Mouse (Mus musculus) CH12F3 (cell line): Measurements from ENCODE around the gene Dtd2.

Source experiments
- in situ Hi-C: fragments of 300-500 bp; cut with MboI; formaldehyde crosslinking; loops from 2 replicates; pipeline ENCODE4 v1.14.3; 2020; ENCODE audit warnings: low sequenced_read_pairs

Gene Dtd2

GRCm38 (mm10) chr12:52005877-52006632 is at the start of gene Dtd2:
Gene Dtd2 (minus strand): TSS chr12:52006501.
- in situ Hi-C loops = loop anchor here (25.0 kb wide), 1 partner anchor 831 kb away; no protein-coding TSS in a partner anchor

DNA sequence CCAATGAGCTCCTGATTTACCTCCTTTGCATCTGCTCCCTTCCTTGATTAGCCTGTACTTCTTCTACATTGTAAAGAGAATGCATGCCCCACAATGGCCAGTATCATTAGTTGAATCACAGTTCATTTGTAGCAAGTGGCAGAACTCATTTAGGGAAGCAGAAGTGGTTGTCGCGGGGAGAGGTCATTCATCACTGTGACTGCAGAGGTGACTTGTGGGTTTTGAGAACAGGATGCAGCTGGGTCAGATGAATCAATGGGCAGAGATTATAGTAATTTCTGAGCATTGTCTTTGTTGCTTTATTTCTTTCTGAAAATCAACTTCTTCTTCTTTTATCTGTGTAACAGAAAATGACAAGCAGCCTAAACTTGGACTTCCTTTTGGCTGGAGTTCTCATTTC is 43.0 kb upstream of the Dtd2 start:
- in situ Hi-C loops = no loop called here

DNA sequence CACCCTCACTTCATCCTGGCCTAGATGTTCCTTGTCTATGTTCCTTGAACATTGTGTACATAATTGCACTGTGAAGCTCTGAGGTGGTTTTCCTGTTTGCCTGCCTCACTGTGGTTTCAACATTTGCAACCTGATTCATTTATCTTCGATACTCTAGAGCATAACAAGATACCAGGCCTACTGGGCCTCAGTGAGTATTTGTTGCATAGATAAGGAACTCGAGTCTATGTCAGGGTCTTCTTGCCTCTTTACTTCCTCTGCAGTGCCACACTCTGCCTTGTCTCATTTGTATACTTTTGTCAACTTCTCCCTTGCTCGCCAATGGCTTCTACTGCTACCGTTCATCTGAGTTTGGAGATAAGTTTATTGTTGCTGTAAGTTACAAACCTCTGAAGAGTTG is 40.1 kb upstream of the Dtd2 start:
- in situ Hi-C loops = no loop called here

- in situ Hi-C loops = no loop called here
Observed at GRCm38 (mm10) chr12:52042818-52043336, 36.6 kb upstream of the Dtd2 start.

DNA sequence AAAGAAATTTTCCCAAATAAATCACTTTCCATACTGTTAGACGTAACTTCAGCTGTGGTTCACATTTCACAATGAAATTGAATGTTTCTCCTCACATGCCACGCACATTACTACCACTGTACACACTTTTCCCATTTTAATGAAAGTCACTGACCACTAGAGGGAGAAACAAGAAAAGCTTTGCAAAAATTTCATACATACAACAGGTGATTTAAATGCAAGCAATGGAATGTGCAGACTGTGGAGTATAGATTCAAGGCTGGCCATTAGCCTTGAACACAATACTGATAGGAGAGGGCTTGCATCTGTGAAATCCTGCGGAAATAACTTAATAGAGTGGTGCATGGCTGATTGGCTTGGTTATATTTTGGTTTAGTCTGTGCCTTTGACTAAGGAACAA is 32.1 kb upstream of the Dtd2 start:
- in situ Hi-C loops = no loop called here

GRCm38 (mm10) chr12:52034956-52035355 is 28.7 kb upstream of the Dtd2 start:
- in situ Hi-C loops = no loop called here

DNA sequence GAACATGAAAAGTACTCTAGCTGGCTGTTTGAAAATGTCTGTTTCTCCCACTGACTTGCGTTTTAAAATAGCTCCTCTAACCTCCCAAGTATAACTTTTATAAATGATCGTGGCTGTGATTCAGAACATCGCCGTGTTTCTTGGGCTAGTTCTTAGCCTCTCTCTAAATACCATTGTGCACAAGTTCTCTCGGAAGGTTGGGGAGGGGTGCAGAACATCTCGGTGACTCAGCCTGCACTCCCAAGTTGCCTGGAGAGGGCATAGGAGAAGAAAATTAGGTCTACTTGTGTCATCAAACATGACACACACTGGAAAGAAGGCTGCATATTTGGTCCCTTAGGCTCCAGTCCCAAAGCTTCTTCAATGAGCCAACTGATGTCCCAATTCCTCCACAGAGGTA is 26.0 kb upstream of the Dtd2 start:
- in situ Hi-C loops = no loop called here

GRCm38 (mm10) chr12:52027963-52028362 is 21.7 kb upstream of the Dtd2 start, which contains the start of gene Gpr33:
Gene Gpr33 (minus strand): TSS chr12:52028063.
- in situ Hi-C loops = loop anchor here (10.0 kb wide), 1 partner anchor 597 kb away; no protein-coding TSS in a partner anchor

DNA sequence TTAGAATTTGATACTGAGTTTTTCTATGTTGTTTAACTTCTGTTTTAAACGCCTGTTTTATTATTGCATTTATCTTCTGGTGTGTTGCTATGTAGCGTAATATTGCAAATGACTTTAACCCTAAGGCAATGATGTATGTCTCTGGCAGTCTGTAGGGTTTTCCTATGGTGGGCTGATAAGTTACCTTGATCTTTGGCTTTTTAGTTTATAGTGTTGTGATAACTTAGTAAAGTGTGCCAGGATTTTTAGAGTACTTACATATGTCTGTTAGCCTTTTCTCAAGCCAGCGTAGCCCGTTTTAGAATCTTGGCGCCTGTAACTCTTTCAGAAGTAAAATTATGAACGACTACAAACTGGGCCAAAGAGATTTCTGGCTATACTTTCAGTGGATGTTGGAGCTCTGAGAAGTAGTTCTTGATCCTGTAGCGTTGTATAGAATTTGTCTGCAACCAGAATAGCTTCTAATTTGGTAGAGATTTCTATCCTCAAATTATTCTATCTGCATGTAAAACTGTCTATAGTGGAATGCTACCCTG is 8.3 kb upstream of the Dtd2 start:
- in situ Hi-C loops = loop anchor here (25.0 kb wide), 1 partner anchor 823 kb away; no protein-coding TSS in a partner anchor

DNA sequence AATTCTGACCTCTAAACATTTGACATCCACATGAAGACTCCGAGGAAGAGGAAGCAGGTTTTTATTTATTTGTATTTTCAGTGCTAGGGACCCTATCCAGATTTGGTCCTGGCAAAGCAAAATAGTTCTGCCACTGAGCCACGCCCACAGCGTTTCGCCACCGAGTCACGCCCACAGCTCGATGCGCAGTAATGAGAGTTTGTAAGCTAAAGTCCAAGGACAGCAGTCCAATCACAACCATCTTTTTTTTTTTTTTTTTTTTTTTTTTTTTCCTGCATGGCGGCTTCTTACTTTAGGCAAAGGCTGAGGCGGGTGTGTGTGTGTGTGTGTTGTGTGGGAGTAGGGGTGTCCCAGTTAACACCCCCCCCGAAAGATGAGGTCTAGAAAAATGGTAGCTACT is 7.7 kb upstream of the Dtd2 start:
- in situ Hi-C loops = loop anchor here (25.0 kb wide), 1 partner anchor 823 kb away; no protein-coding TSS in a partner anchor

GRCm38 (mm10) chr12:52013274-52013673 is 7.0 kb upstream of the Dtd2 start:
- in situ Hi-C loops = loop anchor here (25.0 kb wide), 1 partner anchor 824 kb away; no protein-coding TSS in a partner anchor

DNA sequence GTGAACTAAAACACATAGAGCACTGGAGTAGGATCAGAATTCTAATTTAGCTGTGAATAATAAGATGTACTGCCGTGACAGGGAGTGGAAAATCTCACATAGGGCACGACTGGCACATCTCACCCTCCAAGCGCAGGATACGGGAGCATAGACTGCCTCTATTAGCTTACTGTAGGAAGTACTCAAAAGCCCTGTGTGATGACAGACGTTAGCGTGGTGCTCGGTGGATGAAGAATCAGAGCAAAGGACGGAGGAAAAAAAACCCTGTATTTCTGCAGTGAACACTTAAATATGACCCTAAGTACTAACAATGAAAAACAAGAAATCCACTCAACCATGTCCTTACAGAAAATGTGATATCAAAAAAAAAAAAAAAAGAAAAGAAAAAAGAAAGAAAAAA is 5.9 kb upstream of the Dtd2 start:
- in situ Hi-C loops = loop anchor here (25.0 kb wide), 1 partner anchor 825 kb away; no protein-coding TSS in a partner anchor

DNA sequence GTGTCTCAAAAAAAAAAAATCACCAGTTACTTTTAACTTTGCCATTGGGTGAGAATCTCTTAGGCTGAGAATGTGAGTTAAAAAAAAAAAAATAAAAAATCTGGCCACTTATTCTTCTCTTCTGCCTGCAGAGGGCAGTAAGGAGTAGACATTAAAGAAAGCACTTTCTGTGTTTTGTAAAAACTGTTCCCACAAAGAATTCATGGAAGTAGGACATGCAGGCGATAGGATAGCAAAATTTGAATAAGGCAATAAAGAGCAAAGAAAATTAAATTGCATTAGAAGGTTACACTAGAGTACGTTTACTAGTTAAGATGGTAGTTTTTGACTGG is 4.3 kb upstream of the Dtd2 start:
- in situ Hi-C loops = loop anchor here (25.0 kb wide), 1 partner anchor 827 kb away; no protein-coding TSS in a partner anchor

DNA sequence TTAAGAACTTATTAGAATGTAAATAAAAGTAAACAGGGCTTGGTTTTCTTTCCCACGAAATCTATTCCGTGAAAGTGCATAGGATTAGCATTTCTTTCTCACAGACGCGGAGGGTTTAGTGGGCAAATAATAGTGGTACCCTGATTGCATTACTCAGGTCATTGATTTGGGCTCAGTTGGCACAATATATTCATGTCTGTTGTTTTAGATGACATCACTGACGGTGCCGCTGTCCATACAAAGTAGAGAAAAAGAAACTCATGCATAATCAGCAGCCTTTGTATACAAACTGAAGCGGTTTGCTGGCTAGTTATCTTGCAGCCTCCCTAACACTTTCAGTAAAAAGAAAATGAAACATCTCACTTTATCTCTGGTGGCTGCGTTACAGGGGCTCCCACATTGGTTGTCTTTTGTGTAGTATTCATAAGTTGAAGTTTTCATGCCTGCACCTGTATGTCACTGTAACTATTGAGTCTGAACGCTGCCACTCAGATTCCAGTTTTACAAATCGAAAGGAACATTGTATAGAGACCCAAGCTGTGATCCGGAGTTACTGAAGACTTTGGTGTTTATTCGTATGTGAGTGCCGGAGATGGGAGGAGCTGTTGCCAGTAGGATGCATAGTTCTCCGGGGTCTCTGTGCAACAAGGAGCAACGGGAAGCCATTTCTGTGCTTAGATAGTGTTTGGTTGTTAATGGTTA is 3.8 kb upstream of the Dtd2 start:
- in situ Hi-C loops = loop anchor here (25.0 kb wide), 1 partner anchor 827 kb away; no protein-coding TSS in a partner anchor

DNA sequence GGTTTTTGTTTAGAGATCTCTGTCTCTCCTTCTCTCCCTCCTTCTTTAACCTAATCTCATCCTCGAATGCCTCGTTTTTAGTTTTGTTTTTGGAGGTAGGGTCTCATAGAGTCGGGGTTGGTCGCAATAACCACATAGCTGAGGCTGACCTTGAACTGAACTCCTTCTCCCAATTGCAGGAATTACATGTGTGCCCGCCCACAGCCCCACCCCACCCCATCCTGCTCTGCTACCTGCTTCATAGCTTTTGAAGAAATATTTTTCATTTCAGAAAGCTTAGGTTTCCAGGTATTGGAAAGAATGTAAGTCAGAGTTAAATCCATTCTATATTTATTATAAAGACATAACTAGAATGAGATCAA is 313 bp upstream of the Dtd2 start:
- in situ Hi-C loops = loop anchor here (25.0 kb wide), 1 partner anchor 831 kb away; no protein-coding TSS in a partner anchor

GRCm38 (mm10) chr12:52002746-52003145 is 3.6 kb downstream of the Dtd2 start:
- in situ Hi-C loops = loop anchor here (25.0 kb wide), 1 partner anchor 835 kb away; no protein-coding TSS in a partner anchor

GRCm38 (mm10) chr12:52001544-52001943 is 4.8 kb downstream of the Dtd2 start:
- in situ Hi-C loops = loop anchor here (25.0 kb wide), 1 partner anchor 836 kb away; no protein-coding TSS in a partner anchor

GRCm38 (mm10) chr12:51998366-51998932 is 7.9 kb downstream of the Dtd2 start:
- in situ Hi-C loops = loop anchor here (25.0 kb wide), 1 partner anchor 611 kb away; the partner anchor contains the start of gene Scfd1

GRCm38 (mm10) chr12:51995738-51996536 is 10.4 kb downstream of the Dtd2 start:
- in situ Hi-C loops = loop anchor here (25.0 kb wide), 1 partner anchor 609 kb away; the partner anchor contains the start of gene Scfd1

DNA sequence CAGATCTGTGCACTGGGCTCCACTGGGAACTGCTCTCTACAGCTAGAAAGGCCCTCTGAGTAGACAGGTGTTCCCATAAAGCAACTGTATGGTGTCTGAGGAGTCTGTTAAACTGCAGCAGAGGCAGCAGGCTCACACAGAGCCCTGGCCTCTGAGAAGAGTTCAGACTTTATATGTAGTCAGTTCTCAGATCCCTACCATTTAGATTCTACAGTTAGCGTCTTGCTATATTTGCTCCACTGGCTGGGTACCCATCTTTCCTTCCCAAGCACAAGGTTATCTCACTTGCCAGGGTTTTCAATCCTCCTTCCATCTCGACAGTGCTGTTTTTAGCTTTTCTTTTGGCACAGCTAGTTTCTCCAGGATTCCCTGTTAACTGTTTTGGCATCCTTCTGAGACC is 15.7 kb downstream of the Dtd2 start:
- in situ Hi-C loops = loop anchor here (25.0 kb wide), 1 partner anchor 603 kb away; the partner anchor contains the start of gene Scfd1
